ENCODE assay signal across 11 mouse cellular contexts in genomic region chr16:91442446-91442845, GRCm38 (mm10). TPM values are rescaled to one million over a fixed set of nuclear protein-coding genes. Genes with fewer than 3 reads are reported as not detected.
A peak's percentile ranks its signal among the peaks of the same experiment; 100 is the strongest.
DNase-seq lines count a peak whose midpoint lies in the region; TF ChIP-seq lines count a peak whose summit lies in the region.
"Had no signal": no experiment of that assay in that cellular context is flagged by ENCODE, and none has a peak within 500 bp of the region (broad histone marks: within the 10 kb centered on the region; RNA-seq: fewer than 3 reads in every experiment).

No protein-coding gene starts in this region.

- H3K27ac ChIP-seq in layer of hippocampus, adult 2 months: peak overlapping the region; percentile 5; the same call in 1 of the 2 replicates
- H3K27ac ChIP-seq: limb, embryonic 13.5 days had no signal

- intact Hi-C loops in left cerebral cortex, postnatal 36 days (cut with DNase I): loop anchor here (5.0 kb wide), 1 partner anchor 80 kb away; no protein-coding TSS in a partner anchor

- TF ChIP-seq CTCF in layer of hippocampus, adult 2 months (conservative IDR thresholded peaks at IDR 0.05): no peak

- no peak for DNase-seq in layer of hippocampus, adult 2 months (ENCODE audit: low spot score in 2 of 2)
- no peak for DNase-seq in layer of hippocampus, postnatal 14 days (ENCODE audit: low spot score in 2 of 2)
- peak; percentile 79 for DNase-seq in T-cell, adult 2 months (ENCODE audit: low spot score)
- DNase-seq in left cerebral cortex, postnatal 36 days (ENCODE audit: low spot score in 2 of 2): peak; percentile 21 to 35
- DNase-seq in telencephalon, adult 2 months (ENCODE audit: low read depth, low spot score): peak; percentile 39
- DNase-seq in cerebellum, adult 8-10 months: no peak
- no peak for DNase-seq in layer of hippocampus, adult 9-11 months
- DNase-seq in lung, postnatal 14 days: no peak
- DNase-seq: adrenal gland, postnatal 25 days had no signal

- no peak overlapping the region for H3K4me3 ChIP-seq in layer of hippocampus, adult 2 months
- H3K4me3 ChIP-seq: limb, embryonic 13.5 days had no signal

RNA-seq across cellular contexts. Expression of gene Il10rb, which starts 36.5 kb away (rescaled TPM):
- total RNA-seq in layer of hippocampus, adult 2 months (2021): 1 to 10 TPM; 8.6 to 9.0 TPM
- 10 to 100 TPM in 1 of 2 experiments, 1 to 10 TPM in 1; 7.1 to 10.3 TPM for total RNA-seq in layer of hippocampus, postnatal 14 days (2021)
- total RNA-seq in left cerebral cortex, postnatal 36 days (2021): 10 to 100 TPM in 1 of 2 experiments, 1 to 10 TPM in 1; 9.4 to 10.2 TPM

RNA-seq across cellular contexts. Expression of gene Ifnar1, which starts 42.6 kb away (rescaled TPM):
- 10 to 100 TPM; 42.2 to 45.9 TPM for total RNA-seq in layer of hippocampus, adult 2 months (2021)
- total RNA-seq in layer of hippocampus, postnatal 14 days (2021): 10 to 100 TPM; 59.9 to 66.3 TPM
- total RNA-seq in left cerebral cortex, postnatal 36 days (2021): 10 to 100 TPM; 54.3 to 54.5 TPM

RNA-seq across cellular contexts. Expression of gene Gm21970, which starts 50.9 kb away (rescaled TPM):
- total RNA-seq in layer of hippocampus, adult 2 months (2021): not detected
- total RNA-seq in layer of hippocampus, postnatal 14 days (2021): not detected
- total RNA-seq in left cerebral cortex, postnatal 36 days (2021): not detected
- total RNA-seq: adrenal gland, postnatal 25 days; monocyte, adult 5-6 weeks had no signal

Comparison
In these comparisons a context has a peak if more than half of its experiments do, and no peak if none do; other contexts are left out.
1. DNase-seq: peak in T-cell, adult 2 months (single experiment), left cerebral cortex, postnatal 36 days (2 of 2) and telencephalon, adult 2 months (single experiment); none in layer of hippocampus, adult 2 months (0 of 2), layer of hippocampus, postnatal 14 days (0 of 2), cerebellum, adult 8-10 months (single experiment), layer of hippocampus, adult 9-11 months (single experiment) and lung, postnatal 14 days (single experiment).